Mouse (Mus musculus) erythroid progenitor cell, adult 5-6 weeks (primary cell): ENCODE results near the gene Fbxo4. TPM values are rescaled to one million over a fixed set of nuclear protein-coding genes. Genes with fewer than 3 reads are reported as not detected.

Experiments used
- ATAC-seq: replicated peaks from 2 replicates; pipeline ENCODE4 v1.8.0; 2016; ENCODE audit warnings: moderate number of reproducible peaks, mild to moderate bottlenecking, moderate TSS enrichment, inconsistent platforms; ENCODE audit not compliant: poor library complexity, low FRiP score, severe bottlenecking
- total RNA-seq, 2 experiments: library from RNA; stranded (forward) in 1 of 2; stranded (reverse) in 1 of 2; fragments of 150-400 nt in 1 of 2; fragments of 186-747, 209-891 nt in 1 of 2; gene quantifications; 2 replicates each; pipeline versions ENCODE4 v1.2.3 to v1.2.4; 2015 to 2017; ENCODE audit warnings: low replicate concordance in 2 of 2

The Fbxo4 gene
- total RNA-seq (2015; ENCODE audit: low replicate concordance) (3.6 TPM in 1 of 2 replicates, not detected in the other), total RNA-seq (2017; ENCODE audit: low replicate concordance) (2.4 TPM in 1 of 2 replicates, not detected in the other)

- peak; percentile 91 for ATAC-seq
Measured at GRCm38 (mm10) chr15:3979061-3979848, at the start of gene Fbxo4. Fbxo4 (minus strand) TSS chr15:3979573.

GRCm38 (mm10) chr15:4028960-4029359 lies 49.6 kb upstream of the Fbxo4 start:
- ATAC-seq, result no peak

GRCm38 (mm10) chr15:4028411-4028700 lies 49.0 kb upstream of the Fbxo4 start:
- no peak for ATAC-seq

GRCm38 (mm10) chr15:4027671-4028410 lies 48.5 kb upstream of the Fbxo4 start:
- ATAC-seq, result no peak

- peak; percentile 40; the same call in 1 of the 2 replicates for ATAC-seq
Measured at GRCm38 (mm10) chr15:4026831-4027584, 47.6 kb upstream of the Fbxo4 start.

- peak; percentile 80 for ATAC-seq
Measured at GRCm38 (mm10) chr15:4026231-4026773, 46.9 kb upstream of the Fbxo4 start, which contains the start of gene Oxct1. Oxct1 (plus strand) TSS chr15:4026383.

- ATAC-seq, result no peak
Measured at GRCm38 (mm10) chr15:4025508-4025904, 46.1 kb upstream of the Fbxo4 start.

- no peak for ATAC-seq
Measured at GRCm38 (mm10) chr15:4024726-4025507, 45.5 kb upstream of the Fbxo4 start.

GRCm38 (mm10) chr15:4023747-4024146 lies 44.4 kb upstream of the Fbxo4 start:
- ATAC-seq, result no peak

GRCm38 (mm10) chr15:4020711-4021110 lies 41.3 kb upstream of the Fbxo4 start:
- ATAC-seq, result no peak

GRCm38 (mm10) chr15:4013873-4014272 lies 34.5 kb upstream of the Fbxo4 start:
- no peak for ATAC-seq

GRCm38 (mm10) chr15:4000536-4000935 lies 21.2 kb upstream of the Fbxo4 start:
- no peak for ATAC-seq

GRCm38 (mm10) chr15:3999144-3999543 lies 19.8 kb upstream of the Fbxo4 start:
- ATAC-seq, result no peak

GRCm38 (mm10) chr15:3996267-3997010 lies 17.1 kb upstream of the Fbxo4 start:
- ATAC-seq, result 0 out of 2 replicates have a peak, but pooled peaks have one; percentile 2

GRCm38 (mm10) chr15:3995448-3996266 lies 16.3 kb upstream of the Fbxo4 start, which contains the start of gene AW549877:
AW549877 (minus strand) TSS chr15:3995744.
- peak; percentile 97 for ATAC-seq

GRCm38 (mm10) chr15:3994852-3995447 lies 15.6 kb upstream of the Fbxo4 start:
- no peak for ATAC-seq

- ATAC-seq, result 0 out of 2 replicates have a peak, but pooled peaks have one; percentile 57
Measured at GRCm38 (mm10) chr15:3987981-3988380, 8.6 kb upstream of the Fbxo4 start.
